In genomic region chr11:76459489-76459888, GRCm38 (mm10) we compare ENCODE assay signal across 13 mouse cellular contexts.
"Had no signal": no experiment of that assay in that cellular context is flagged by ENCODE, and none has a peak within 500 bp of the region (broad histone marks: within the 10 kb centered on the region; RNA-seq: fewer than 3 reads in every experiment).

No protein-coding gene starts in this region.

- H3K4me2 ChIP-seq: limb, embryonic 12.5 days; liver, embryonic 13.5 days; midbrain, embryonic 12.5 days; neural tube, embryonic 15.5 days had no signal

- DNase-seq: kidney, adult 11 months; kidney, postnatal 25 days; layer of hippocampus, adult 9-11 months; liver; liver, embryonic 13.5 days; right cerebral cortex, adult 18-20 months; right cerebral cortex, postnatal 25 days; thymus, postnatal 14 days had no signal

- H3K4me3 ChIP-seq: limb, embryonic 12.5 days; liver, embryonic 13.5 days; midbrain, embryonic 12.5 days; myocyte; neural tube, embryonic 15.5 days had no signal

- H3K27ac ChIP-seq: limb, embryonic 12.5 days; liver, embryonic 13.5 days; midbrain, embryonic 12.5 days; neural tube, embryonic 15.5 days had no signal

- H3K9ac ChIP-seq: limb, embryonic 12.5 days; liver, embryonic 13.5 days; liver, postnatal 0 days; midbrain, embryonic 12.5 days; neural tube, embryonic 15.5 days had no signal

- H3K27me3 ChIP-seq: limb, embryonic 12.5 days; midbrain, embryonic 12.5 days; neural tube, embryonic 15.5 days had no signal

- H3K9me3 ChIP-seq: limb, embryonic 12.5 days; liver, embryonic 13.5 days; midbrain, embryonic 12.5 days; neural tube, embryonic 15.5 days had no signal
